Mouse (Mus musculus) kidney, adult 2 months (tissue): ENCODE results near the gene Pitpnb.

ENCODE experiments used
- CTCF ChIP-seq: fragments of 200-500 bp; conservative IDR thresholded peaks from 2 replicates; pipeline ENCODE4 v1.5.1; 2011; ENCODE audit warnings: low read depth, mild to moderate bottlenecking, control low read depth, low read length, moderate library complexity, mixed read lengths; ENCODE audit not compliant: insufficient read depth, insufficient read length
- POLR2A ChIP-seq: fragments of 200-500 bp; IDR thresholded peaks from one replicate; pipeline ENCODE4 v1.6.1; 2011; ENCODE audit warnings: low read depth, low read length, control low read depth

DNA sequence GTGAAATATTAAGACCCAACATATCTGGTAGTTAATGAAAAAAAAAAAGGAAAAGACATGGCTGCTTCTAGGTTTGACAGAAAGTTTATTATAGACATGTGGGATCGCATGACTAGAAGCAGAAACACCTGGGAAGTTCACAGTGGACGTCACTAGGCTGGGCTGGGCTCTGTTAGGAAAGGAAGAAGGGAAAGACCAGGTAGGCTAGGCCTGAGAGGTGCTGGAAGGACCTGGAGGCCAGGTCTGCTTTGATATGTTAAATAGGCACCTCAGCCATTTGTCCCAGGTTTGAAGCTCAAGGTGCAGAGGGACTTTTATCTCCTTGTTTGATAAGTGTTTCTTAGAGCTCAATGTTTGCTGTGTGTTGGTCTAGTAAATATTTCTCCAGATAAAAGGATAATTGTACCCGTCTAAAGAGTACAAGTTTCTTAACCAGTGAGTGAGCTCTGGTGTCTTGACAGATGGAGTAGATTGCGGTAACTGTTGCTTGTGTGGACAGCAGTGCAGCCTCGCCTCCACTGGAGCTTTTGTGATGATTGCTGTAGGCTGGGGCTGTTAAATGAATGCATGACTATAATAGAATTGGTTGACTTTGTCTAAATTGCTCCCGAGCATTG, 33.0 kb downstream of the Pitpnb start:
- TF ChIP-seq CTCF, result no peak
- no peak for TF ChIP-seq POLR2A
